Mouse (Mus musculus): ENCODE data around the gene Ccdc85c.

DNA sequence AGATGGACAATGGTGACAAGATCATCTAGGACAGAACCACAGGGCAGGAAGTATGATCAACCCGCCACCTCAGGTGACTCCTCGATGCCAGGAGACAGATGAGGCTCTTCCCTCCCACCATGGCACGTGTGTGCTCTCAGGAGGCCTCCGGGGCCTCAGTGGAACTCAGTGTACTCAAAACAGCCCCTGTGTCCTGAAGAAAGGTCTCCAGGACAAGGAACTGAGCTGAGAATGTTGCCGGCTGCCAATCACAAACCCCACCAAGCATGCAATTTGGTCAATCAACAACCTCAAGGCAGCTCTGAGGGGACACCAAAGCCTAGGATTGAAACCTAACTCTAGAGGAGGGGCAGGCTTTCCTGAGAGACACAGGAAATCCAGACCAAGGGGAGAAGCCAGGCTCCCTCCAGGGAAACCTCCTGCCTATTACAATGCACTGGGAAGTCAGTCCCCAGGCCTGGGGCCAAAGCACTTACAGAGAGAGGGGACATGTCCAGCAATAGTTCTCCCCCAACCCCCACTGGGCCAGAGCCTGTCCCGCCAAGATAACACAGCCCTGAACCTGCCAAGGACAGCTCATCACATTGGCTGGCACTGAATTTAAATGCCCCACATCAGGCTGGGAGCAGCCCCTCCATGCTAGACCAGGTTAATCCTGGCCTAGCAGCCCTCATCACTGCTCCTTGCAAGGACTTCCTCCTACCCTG lies 37.8 kb downstream of the Ccdc85c start:
- no peak for TF ChIP-seq CTCF (IDR thresholded peaks at IDR 0.05; ENCODE audit: extremely low read depth, insufficient read length, insufficient replicate concordance, low read depth, low read length)
- TF ChIP-seq POLR2A (IDR thresholded peaks at IDR 0.05; ENCODE audit: low read depth, low read length) = no peak
